Mouse (Mus musculus) gastrocnemius, adult 2 months (tissue): Measurements from ENCODE around the gene Mtch1. TPM values are rescaled to one million over a fixed set of nuclear protein-coding genes. Genes with fewer than 3 reads are reported as not detected.

ENCODE experiments used
- DNase-seq: peaks from one replicate; pipeline ENCODE4 v3.0.0; 2022
- H3K27ac ChIP-seq: fragments of 200-600 bp; 2 replicates; pipeline ENCODE4 v1.8.1; 2022; ENCODE audit warnings: mild to moderate bottlenecking
- H3K4me3 ChIP-seq: fragments of 200-600 bp; 2 replicates; pipeline ENCODE4 v1.8.1; 2022; ENCODE audit warnings: mild to moderate bottlenecking, moderate library complexity
- CTCF ChIP-seq: fragments of 200-600 bp; IDR thresholded peaks from 2 replicates; pipeline ENCODE4 v1.8.1; 2022; ENCODE audit warnings: antibody characterized with exemption, mild to moderate bottlenecking, moderate library complexity
- intact Hi-C: fragments of 180-260 bp; cut with DNase I; formaldehyde crosslinking; loops from one replicate; pipeline ENCODE4 v1.15.1; 2025
- total RNA-seq, 2 experiments: library from RNA; stranded (reverse); gene quantifications; 2 replicates each; pipeline ENCODE4 v1.2.3; 2021

The Mtch1 gene
- total RNA-seq, 2 experiments from 2014 or later, result 78.5 to 109 TPM

GRCm38 (mm10) chr17:29310056-29310623, 37.6 kb downstream of the Mtch1 start:
- no peak for TF ChIP-seq CTCF
- peak; percentile 65 for DNase-seq
- Histone ChIP-seq H3K27ac (peak overlapping the region; percentile 20; the same call in 1 of the 2 replicates), H3K4me3 (no peak overlapping the region)
- intact Hi-C loops, result no loop called here

GRCm38 (mm10) chr17:29305871-29306270, 41.9 kb downstream of the Mtch1 start:
- no peak for TF ChIP-seq CTCF
- DNase-seq, result no peak
- intact Hi-C loops, result no loop called here
- peak overlapping the region; percentile 77 for H3K27ac ChIP-seq
- no peak overlapping the region for H3K4me3 ChIP-seq

- H3K4me3 ChIP-seq, result peak overlapping the region; percentile 17
- no peak for TF ChIP-seq CTCF
- H3K27ac ChIP-seq, result peak overlapping the region; percentile 77
- peak; percentile 70 for DNase-seq
- intact Hi-C loops, result no loop called here
These were observed 42.5 kb downstream of the Mtch1 start for GRCm38 (mm10) chr17:29305058-29305806.

- intact Hi-C loops, result no loop called here
These were observed 43.2 kb downstream of the Mtch1 start for GRCm38 (mm10) chr17:29304376-29305057.

GRCm38 (mm10) chr17:29303856-29304255, 43.9 kb downstream of the Mtch1 start:
- no peak for DNase-seq
- no peak for TF ChIP-seq CTCF
- intact Hi-C loops, result no loop called here
- no peak overlapping the region for H3K4me3 ChIP-seq
- peak overlapping the region; percentile 77 for H3K27ac ChIP-seq

More at GRCm38 (mm10) chr17:29304376-29305057, 43.2 kb downstream of the Mtch1 start:
- H3K4me3 ChIP-seq, result peak overlapping the region; percentile 17; the same call in 1 of the 2 replicates
- DNase-seq, result peak; percentile 66
- H3K27ac ChIP-seq, result peak overlapping the region; percentile 77
- TF ChIP-seq CTCF, result no peak

GRCm38 (mm10) chr17:29303087-29303486, 44.6 kb downstream of the Mtch1 start:
- no peak for TF ChIP-seq CTCF
- DNase-seq, result no peak
- peak overlapping the region; percentile 77 for H3K27ac ChIP-seq
- no peak overlapping the region for H3K4me3 ChIP-seq
- intact Hi-C loops, result no loop called here

GRCm38 (mm10) chr17:29302149-29302548, 45.6 kb downstream of the Mtch1 start:
- TF ChIP-seq CTCF, result no peak
- no peak for DNase-seq
- H3K27ac ChIP-seq, result peak overlapping the region; percentile 77
- intact Hi-C loops, result no loop called here
- H3K4me3 ChIP-seq, result no peak overlapping the region

- intact Hi-C loops, result no loop called here
- no peak for TF ChIP-seq CTCF
- Histone ChIP-seq H3K27ac (peak overlapping the region; percentile 77), H3K4me3 (no peak overlapping the region)
- DNase-seq, result no peak
These were observed 46.3 kb downstream of the Mtch1 start for GRCm38 (mm10) chr17:29301421-29301820.

GRCm38 (mm10) chr17:29300926-29301325, 46.8 kb downstream of the Mtch1 start:
- Histone ChIP-seq H3K4me3 (no peak overlapping the region), H3K27ac (peak overlapping the region; percentile 77)
- intact Hi-C loops, result no loop called here
- TF ChIP-seq CTCF, result no peak
- no peak for DNase-seq

- TF ChIP-seq CTCF, result no peak
- Histone ChIP-seq H3K4me3 (no peak overlapping the region), H3K27ac (no peak overlapping the region)
- no peak for DNase-seq
- intact Hi-C loops, result no loop called here
These were observed 48.5 kb downstream of the Mtch1 start for GRCm38 (mm10) chr17:29299282-29299681.

GRCm38 (mm10) chr17:29297813-29298212, 49.9 kb downstream of the Mtch1 start:
- no peak for DNase-seq
- no peak overlapping the region for H3K27ac ChIP-seq
- intact Hi-C loops, result no loop called here

GRCm38 (mm10) chr17:29297321-29297720, 50.4 kb downstream of the Mtch1 start:
- intact Hi-C loops, result no loop called here
- no peak for TF ChIP-seq CTCF
- no peak for DNase-seq
- Histone ChIP-seq H3K4me3 (no peak overlapping the region), H3K27ac (no peak overlapping the region)

More at GRCm38 (mm10) chr17:29297813-29298212, 49.9 kb downstream of the Mtch1 start:
- 0 out of 2 replicates have a peak, but pooled peaks have one; percentile 6 for TF ChIP-seq CTCF
- no peak overlapping the region for H3K4me3 ChIP-seq

GRCm38 (mm10) chr17:29295835-29296234, 51.9 kb downstream of the Mtch1 start:
- DNase-seq, result no peak
- no peak overlapping the region for H3K4me3 ChIP-seq
- intact Hi-C loops, result no loop called here
- no peak overlapping the region for H3K27ac ChIP-seq
- TF ChIP-seq CTCF, result no peak
